Mouse (Mus musculus): ENCODE measurements around the gene Chpt1.
A peak's percentile ranks its signal among the peaks of the same experiment; 100 is the strongest.
"Not testable (repeated sequence)": the region's sequence is repeated elsewhere in the genome, so short reads cannot be mapped to it uniquely, and the experiment has no call there.

The Chpt1 gene

DNA sequence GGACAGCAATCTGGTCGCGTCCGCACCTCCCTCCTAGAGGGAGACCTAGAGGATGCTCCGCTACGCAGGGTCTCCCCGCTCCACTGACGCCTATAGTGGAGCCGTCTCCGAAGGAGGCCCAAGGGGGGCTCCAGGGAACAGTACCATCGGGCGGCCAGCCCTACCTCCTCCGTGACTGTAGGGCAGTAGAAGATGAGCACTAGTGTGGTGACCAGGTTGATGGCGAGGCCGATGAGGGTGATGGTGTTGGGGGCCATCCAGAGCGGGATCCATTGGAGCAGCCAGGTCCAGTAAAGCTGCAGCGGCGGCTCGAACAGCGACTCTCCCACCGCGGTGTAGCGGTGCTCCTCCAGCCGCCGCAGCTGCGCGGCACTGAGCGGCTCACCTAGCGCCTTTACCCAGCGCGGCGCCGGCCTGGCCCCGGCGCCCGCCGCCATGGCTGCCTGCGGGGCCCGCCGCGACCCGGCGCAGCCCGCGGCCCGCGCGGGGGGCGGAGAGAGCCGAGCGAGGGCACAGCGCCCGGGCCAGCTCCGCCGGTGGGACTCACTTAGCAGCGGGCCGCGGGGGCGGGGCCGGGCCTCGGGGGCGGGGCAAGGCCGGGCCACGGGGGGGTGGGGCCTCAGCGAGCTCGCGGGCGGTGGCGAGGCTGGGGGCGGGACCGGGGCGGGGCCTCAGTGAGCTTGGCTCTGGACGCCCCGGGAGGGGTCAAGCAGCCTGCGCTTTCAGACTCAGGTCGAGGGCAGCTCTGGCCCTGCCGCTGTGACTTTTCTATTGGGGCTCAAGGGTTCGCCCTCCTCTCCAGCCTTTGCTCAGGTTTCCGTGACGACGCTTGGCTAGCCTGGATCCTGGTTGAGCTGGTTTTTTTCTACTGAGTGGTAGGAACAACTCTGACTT is at the start of gene Chpt1:
Chpt1 (minus strand) TSS at position 653 of the 894 bp plus-strand sequence.
- peak; percentile 87 to 88 for DNase-seq (ENCODE audit: low spot score in 2 of 2)

- DNase-seq (ENCODE audit: low spot score in 2 of 2) = no peak
These were observed 48.9 kb upstream of the Chpt1 start for GRCm38 (mm10) chr10:88552738-88553137.

- no peak for DNase-seq (ENCODE audit: low spot score in 2 of 2)
These were observed 46.4 kb upstream of the Chpt1 start for GRCm38 (mm10) chr10:88550225-88550624.

- DNase-seq (ENCODE audit: low spot score in 2 of 2) = no peak
These were observed 43.8 kb upstream of the Chpt1 start for GRCm38 (mm10) chr10:88547635-88548034.

- DNase-seq (ENCODE audit: low spot score in 2 of 2) = no peak
These were observed 26.8 kb upstream of the Chpt1 start for GRCm38 (mm10) chr10:88530631-88531030.

- DNase-seq (ENCODE audit: low spot score in 2 of 2) = no peak
These were observed 20.1 kb upstream of the Chpt1 start for GRCm38 (mm10) chr10:88524016-88524415.

DNA sequence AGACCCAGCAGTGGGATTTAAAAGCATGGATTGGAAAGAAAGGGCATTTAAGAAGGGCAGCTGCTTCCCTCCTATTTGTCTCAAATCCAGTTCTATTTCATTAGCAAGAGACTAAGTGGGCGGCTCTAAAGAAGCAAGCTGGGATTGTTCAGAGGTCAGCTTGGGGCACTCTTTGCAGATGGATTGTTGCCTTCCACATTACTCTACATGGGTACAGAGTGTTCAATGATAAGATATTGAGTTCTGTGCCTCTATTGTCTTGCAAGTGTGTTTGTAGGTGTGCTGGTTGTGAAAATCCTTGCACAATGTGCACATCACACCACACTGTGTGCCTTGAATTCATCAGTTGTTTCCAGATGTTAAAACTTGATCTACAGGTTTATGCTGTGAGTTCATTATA is 19.3 kb upstream of the Chpt1 start:
- no peak for DNase-seq (ENCODE audit: low spot score in 2 of 2)

DNA sequence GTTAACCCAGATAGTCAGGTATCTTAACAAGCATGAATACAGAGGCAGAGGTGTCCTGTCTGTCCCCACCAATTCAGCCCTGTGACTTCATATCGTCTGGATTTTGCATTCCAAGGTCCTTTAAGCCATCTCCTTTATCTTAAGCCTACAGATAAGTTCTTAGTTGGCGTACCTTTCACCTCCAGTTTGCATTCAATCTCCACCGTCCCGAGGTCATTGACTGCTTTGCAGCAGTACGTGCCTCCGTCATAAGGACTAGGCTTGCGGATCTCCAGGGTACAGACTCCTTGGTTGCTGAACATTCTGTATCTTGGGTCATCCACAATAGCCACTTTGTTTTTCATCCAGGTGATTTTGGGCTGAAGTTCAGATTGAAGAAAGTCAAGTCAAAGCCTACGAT is 18.9 kb upstream of the Chpt1 start:
- DNase-seq (ENCODE audit: low spot score in 2 of 2) = no peak

DNA sequence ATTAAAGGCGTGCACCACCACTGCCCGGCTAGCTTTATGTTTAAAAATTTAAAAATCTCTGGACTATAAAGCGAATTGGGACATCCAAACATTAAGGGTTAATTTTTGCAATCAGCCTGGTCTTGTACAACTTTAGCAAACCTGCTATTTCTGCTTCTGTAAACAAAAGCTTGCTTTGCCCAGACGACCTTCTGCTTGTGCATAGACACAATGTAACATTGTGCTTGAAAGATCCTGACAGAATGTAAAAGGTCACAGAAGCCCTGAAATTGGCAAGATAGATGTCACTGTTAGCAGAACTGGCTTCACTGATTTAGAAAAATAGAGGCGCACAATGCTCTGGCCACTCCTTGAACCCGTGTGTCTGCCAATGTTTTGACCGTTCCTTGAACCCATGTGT is 11.2 kb upstream of the Chpt1 start:
- not testable (repeated sequence) for DNase-seq (ENCODE audit: low spot score in 2 of 2)

DNA sequence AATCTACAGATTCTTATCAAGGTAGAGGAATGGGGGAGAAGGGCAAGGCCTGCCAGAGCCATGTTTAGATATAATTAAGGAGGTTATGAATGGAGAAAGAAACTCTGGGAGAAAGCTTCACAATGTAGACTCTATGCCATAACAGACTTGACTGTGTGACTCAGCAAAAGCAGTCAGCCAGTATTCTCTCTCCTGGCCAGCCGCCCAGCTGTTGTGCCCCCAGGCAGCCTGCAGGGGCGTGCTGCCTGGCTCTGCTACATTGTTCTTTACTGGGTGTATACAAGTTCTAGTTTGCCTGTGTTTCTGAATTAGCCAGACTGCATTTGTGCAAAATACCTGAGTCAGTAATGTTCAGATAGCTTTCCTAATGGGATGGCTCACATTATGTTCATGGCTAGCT is 10.6 kb upstream of the Chpt1 start:
- peak; percentile 44 to 65 for DNase-seq (ENCODE audit: low spot score in 2 of 2)

- no peak for DNase-seq (ENCODE audit: low spot score in 2 of 2)
These were observed 9.8 kb upstream of the Chpt1 start for GRCm38 (mm10) chr10:88513574-88514135.

DNA sequence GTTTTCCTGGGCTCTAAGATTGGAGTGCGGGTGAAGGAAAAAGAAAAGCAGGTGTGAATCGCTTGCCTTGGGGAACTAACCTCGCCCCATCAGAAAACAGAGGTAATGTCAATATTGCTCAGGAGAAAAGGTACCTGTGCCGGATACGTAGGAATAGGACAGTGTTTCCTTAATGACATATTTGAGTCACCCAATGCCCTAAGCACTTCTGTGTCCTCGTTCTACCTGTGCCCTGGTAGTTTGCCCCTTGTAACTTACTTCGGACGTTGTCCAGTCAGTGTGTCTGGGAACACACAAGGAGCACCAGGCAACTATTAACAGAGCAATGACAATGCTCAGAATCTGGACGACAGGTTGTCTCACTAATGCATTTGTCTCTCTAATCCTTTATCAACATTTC is 7.5 kb upstream of the Chpt1 start:
- DNase-seq (ENCODE audit: low spot score in 2 of 2) = no peak

GRCm38 (mm10) chr10:88510503-88511271 is 6.8 kb upstream of the Chpt1 start:
- no peak for DNase-seq (ENCODE audit: low spot score in 2 of 2)

DNA sequence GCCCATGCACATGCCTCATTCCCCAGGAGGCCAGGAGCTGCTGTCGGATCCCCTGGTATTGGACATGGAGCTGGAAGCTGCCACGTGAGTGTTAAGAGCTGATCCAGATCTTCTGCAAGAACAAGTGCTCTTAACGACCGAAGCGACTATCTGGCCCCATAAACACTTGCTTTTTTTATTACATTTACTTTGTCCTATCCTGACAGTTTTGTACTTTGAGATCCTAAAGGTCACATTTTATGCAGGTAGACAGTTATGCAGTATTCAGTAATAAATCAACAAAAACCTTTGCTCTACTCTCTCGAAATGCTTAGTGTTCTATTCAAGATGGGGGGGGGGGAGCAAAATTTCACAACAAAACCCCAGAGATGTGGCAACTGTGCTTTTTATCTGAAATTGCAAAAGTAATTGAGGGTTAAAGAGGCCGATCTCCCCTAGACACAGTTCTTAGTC is 3.8 kb upstream of the Chpt1 start:
- DNase-seq (ENCODE audit: low spot score in 2 of 2) = no peak

- DNase-seq (ENCODE audit: low spot score in 2 of 2) = no peak
These were observed 1.4 kb upstream of the Chpt1 start for GRCm38 (mm10) chr10:88505256-88505655.

DNA sequence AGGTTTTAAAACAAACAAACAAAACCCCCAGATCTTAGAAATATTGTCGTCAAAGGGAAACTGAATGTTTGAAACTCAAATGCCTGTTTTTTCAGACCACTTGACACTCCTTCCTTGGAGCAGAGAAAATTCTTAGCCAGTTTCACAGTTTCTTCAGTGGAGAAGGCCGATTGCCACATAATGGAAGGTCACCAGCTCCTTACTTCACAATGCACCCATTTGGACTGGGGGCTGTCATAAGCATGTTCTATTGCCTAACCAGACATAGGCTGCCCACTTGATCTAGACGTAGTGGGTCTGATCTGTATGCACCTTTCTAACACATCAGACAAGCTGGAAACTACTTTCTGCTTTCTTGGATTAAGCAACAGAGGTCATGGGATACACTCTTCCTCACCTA is 608 bp upstream of the Chpt1 start:
- DNase-seq (ENCODE audit: low spot score in 2 of 2) = no peak

DNA sequence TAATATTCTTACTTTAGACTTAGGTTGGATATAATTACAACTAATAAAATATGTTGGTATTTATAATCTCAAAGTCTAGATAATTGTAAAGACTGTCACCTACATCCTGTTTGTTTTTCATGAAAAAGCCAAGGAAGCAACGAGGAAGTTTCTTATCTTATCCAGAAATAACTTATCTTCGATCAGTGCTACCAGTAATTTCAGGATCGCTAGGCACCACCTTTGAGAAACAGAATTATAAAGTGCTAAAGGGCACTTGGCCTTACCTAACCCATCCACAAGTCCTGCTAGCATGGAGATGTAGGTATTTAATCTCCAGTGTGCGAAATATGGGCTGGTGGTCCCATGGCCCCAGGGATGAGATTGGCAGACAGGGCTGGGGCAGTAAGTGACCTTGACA is 954 bp downstream of the Chpt1 start:
- DNase-seq (ENCODE audit: low spot score in 2 of 2) = no peak

DNA sequence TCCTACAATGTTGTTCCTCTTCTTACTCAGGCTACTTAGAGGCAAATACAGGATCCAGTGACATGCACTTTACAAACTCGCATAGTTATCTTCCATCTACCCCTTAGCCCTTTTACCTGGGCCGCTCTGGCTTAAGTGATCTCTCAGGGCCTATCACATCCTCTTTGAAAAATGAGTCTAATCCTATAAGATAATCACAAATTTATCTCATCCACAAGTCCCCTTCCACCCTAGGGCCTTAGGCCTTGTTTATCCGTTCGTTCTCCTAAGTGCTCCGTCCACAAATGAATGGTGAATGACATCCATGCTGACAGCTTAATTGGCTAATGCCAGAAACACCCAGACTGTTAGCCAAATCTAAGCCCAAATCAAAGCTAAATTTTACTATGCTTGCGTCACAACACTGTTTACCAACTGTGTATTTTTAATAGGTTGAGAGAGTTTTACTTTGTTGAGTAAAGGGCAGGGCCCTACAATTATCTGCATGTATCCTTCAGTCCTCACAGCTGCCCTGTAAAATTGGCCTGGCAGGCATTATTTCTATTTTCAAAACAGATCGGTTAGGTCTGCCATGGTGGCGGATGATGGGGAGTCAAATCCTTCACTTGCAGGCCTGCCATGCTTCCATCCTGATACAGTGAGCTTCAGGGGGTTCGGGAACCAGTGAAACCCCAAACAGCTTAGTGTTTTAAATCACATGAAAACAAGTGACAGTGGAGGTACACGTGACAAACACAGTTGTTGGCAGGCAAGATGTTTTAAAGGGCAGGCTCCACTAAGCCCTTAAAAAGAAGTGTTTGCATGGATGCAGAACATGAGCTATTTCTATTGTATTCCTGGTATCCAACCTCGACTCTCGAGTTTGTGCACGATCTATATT is 1.7 kb downstream of the Chpt1 start:
- no peak for DNase-seq (ENCODE audit: low spot score in 2 of 2)

DNA sequence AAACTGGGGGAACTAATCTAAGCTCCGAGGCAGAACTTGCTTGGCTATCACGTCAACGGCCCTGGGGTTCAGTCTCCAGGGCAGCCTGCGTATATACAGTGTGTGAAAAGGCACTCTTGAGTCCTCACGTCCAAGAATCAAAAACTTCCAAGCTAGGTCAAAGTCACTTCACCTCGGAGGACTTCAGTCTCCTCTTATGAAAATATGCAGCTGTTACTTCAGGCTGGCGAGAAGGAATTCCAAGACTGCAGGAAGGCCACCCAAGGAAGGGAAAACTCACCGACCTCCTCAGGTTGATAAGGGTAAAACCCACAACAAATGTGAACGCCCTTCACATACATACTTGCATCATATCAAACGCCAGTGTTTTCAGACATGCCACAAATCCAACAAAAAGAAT is 2.5 kb downstream of the Chpt1 start:
- no peak for DNase-seq (ENCODE audit: low spot score in 2 of 2)

DNA sequence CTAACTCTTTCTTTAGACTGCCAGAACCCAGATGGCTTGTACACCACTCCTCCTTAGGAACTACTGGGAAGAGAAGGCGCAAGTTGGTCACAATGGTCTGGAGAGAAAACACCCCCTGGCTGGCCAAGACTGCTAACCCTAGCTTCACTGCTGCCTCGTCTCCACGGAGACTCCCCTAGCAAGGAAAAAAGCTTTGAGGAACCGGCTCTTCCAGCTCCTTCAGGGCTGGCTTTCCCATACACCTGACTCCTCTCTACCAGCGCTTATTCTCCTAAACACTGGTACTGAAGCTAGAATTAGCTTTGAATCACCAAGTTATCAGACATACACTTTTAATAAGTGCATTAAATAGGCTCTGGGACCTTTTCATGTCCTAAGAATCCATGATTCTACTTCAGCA is 3.9 kb downstream of the Chpt1 start:
- DNase-seq (ENCODE audit: low spot score in 2 of 2) = no peak

- DNase-seq (ENCODE audit: low spot score in 2 of 2) = no peak
These were observed 6.9 kb downstream of the Chpt1 start for GRCm38 (mm10) chr10:88496864-88497564.

All from right cerebral cortex, postnatal 10 days (tissue).